Mouse (Mus musculus) limb, embryonic 14.5 days (tissue): Measurements from ENCODE around the gene Slc31a1. TPM values are rescaled to one million over a fixed set of nuclear protein-coding genes. Genes with fewer than 3 reads are reported as not detected.

ENCODE experiments used
- ATAC-seq: fragments of 200-750 bp; cut with Nextera tagmentation; 2 replicates; pipeline ENCODE4 v1.8.0; 2017; ENCODE audit warnings: low read depth, moderate number of reproducible peaks, moderate TSS enrichment; ENCODE audit not compliant: low FRiP score
- DNase-seq: peaks from one replicate; pipeline ENCODE4 v3.0.0-alpha.2; 2015; ENCODE audit warnings: low spot score
- H3K27ac ChIP-seq: fragments of 300-500 bp; sonication (generic); replicated peaks from 2 replicates; pipeline ENCODE4 v1.5.1; 2014; ENCODE audit warnings: low read depth, mild to moderate bottlenecking, low read length, moderate library complexity, mixed read lengths
- H3K27me3 ChIP-seq: fragments of 300-500 bp; sonication (generic); 2 replicates; pipeline ENCODE4 v1.6.1; 2014; ENCODE audit warnings: low read length, mixed read lengths; ENCODE audit not compliant: control insufficient read depth, insufficient read depth
- H3K36me3 ChIP-seq: fragments of 300-500 bp; sonication (generic); 2 replicates; pipeline ENCODE4 v1.6.1; 2014; ENCODE audit warnings: mild to moderate bottlenecking, low read length, moderate library complexity, mixed read lengths; ENCODE audit not compliant: control insufficient read depth, insufficient read depth
- H3K4me1 ChIP-seq: fragments of 300-500 bp; sonication (generic); 2 replicates; pipeline ENCODE4 v1.6.1; 2014; ENCODE audit warnings: antibody characterized with exemption, low read length, mixed read lengths; ENCODE audit not compliant: control insufficient read depth, insufficient read depth
- H3K4me2 ChIP-seq: fragments of 300-500 bp; sonication (generic); replicated peaks from 2 replicates; pipeline ENCODE4 v1.6.1; 2014; ENCODE audit warnings: low read depth, mild to moderate bottlenecking, low read length, moderate library complexity; ENCODE audit not compliant: severe bottlenecking
- H3K4me3 ChIP-seq: fragments of 300-500 bp; sonication (generic); replicated peaks from 2 replicates; pipeline ENCODE4 v1.5.1; 2014; ENCODE audit warnings: low read length
- H3K9ac ChIP-seq: fragments of 300-500 bp; sonication (generic); 2 replicates; pipeline ENCODE4 v1.6.1; 2014; ENCODE audit warnings: mild to moderate bottlenecking, low read depth, low read length, moderate library complexity; ENCODE audit not compliant: severe bottlenecking
- H3K9me3 ChIP-seq: fragments of 300-500 bp; sonication (generic); 2 replicates; pipeline ENCODE4 v1.6.1; 2016; ENCODE audit warnings: low read length; ENCODE audit not compliant: control insufficient read depth
- POLR2A ChIP-seq: fragments of 200-500 bp; IDR thresholded peaks from 2 replicates; pipeline ENCODE4 v1.8.0; 2012; ENCODE audit warnings: inconsistent platforms, mild to moderate bottlenecking, moderate library complexity, borderline replicate concordance; ENCODE audit not compliant: insufficient read depth, insufficient read length; ENCODE audit errors: extremely low read depth
- WGBS: fragments of 180-500 bp; shearing (Covaris S2); extraction: QIAGEN DNeasy Blood & Tissue Kit; methylation state at CpG from one replicate; pipeline ENCODE4 v1.1.7; 2014; 5-methylcytosine and 5-hydroxymethylcytosine counted together
- polyA plus RNA-seq, 2 experiments: library from polyadenylated mRNA; depleted of rRNA in 1 of 2; stranded (reverse) in 1 of 2; unstranded in 1 of 2; fragments of >200 nt; fragmentation: Nextera tagmentation in 1 of 2; extraction: Ambion mirVana in 1 of 2; gene quantifications; 2 replicates each; pipeline versions ENCODE4 v1.2.1 to v1.2.3; 2012 to 2014

Slc31a1 gene
- polyA plus RNA-seq, 2 experiments: 33.3 to 45.0 TPM

DNA sequence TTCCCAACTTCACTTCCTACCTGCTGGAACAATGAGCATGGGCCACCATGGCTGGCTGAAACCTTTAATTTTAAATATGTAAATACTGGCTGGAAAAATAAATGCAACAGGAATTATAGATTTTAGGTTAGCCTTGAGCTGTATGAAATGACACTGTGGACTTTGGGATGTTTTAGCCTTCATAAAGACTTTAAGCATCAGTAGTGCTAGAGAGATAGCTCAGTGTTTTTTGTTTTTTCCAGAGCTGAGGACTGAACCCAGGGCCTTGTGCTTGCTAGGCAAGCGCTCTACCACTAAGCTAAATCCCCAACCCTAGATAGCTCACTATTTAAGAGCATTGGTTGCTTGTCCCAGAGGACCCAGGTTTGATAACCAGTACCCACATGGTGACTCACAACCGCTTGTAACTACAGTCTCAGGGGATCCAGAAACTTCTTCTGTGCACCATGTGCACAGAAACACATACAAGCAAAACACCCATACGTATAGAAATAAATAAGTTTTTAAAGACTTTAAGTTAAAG, 76.8 kb downstream of the Slc31a1 start:
- Histone ChIP-seq H3K9me3 (no peaks in the 10 kb centered on the region), H3K4me1 (no peaks in the 10 kb centered on the region), H3K27ac (no peak overlapping the region), H3K4me2 (no peak overlapping the region), H3K4me3 (no peak overlapping the region), H3K36me3 (no peaks in the 10 kb centered on the region), H3K9ac (no peak overlapping the region), H3K27me3 (no peaks in the 10 kb centered on the region)
- no peak for ATAC-seq
- no peak for TF ChIP-seq POLR2A
- no peak for DNase-seq
- 89% methylated on average over 3 of the region's 3 CpGs for WGBS

DNA sequence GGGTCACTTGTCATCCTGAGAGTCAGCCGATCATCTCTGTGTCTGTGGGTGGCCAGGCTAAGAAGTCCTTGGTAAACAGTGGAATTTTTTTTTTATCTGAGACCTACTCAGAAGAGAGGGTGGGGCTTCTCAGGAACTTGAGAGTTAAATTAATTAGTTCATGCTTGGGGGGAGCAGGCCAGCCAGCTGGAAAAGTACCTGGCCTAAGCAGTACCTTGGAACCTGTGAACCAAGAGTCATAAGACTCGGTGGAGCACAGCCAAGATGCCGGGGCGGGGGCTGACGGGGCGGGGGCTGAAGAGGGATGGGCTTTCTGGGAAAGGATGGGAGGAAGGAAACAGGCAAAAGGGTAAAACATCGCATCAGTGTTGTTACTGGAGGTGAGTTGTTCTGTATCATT, 77.3 kb downstream of the Slc31a1 start:
- Histone ChIP-seq H3K4me2 (no peak overlapping the region), H3K27me3 (no peaks in the 10 kb centered on the region), H3K9ac (no peak overlapping the region), H3K9me3 (no peaks in the 10 kb centered on the region), H3K36me3 (no peaks in the 10 kb centered on the region), H3K27ac (no peak overlapping the region), H3K4me1 (no peaks in the 10 kb centered on the region), H3K4me3 (no peak overlapping the region)
- no peak for ATAC-seq
- no peak for DNase-seq
- WGBS: 78% methylated on average over 7 of the region's 7 CpGs
- TF ChIP-seq POLR2A: no peak

DNA sequence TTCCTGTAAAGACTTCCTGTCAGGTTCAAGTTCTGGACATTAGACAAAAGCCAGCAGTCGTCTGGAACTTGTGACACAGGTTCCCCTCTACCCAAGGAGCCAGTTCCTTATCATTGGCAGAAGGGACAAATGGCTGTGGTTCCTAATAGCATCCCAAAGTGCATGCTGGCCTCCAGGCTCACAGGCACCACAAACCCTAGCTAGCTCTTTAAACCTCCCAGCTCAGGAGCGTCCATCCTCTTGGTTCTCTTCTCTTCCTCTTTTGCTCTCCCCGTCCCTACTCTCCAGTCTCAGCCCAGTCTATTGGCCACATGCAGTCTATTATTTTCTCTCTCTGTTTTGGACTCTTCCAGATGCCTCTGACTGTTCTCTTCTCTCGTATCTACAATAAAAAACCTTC, 79.3 kb downstream of the Slc31a1 start:
- Histone ChIP-seq H3K27me3 (no peaks in the 10 kb centered on the region), H3K4me1 (no peaks in the 10 kb centered on the region), H3K27ac (no peak overlapping the region), H3K9ac (no peak overlapping the region), H3K36me3 (no peaks in the 10 kb centered on the region), H3K9me3 (no peaks in the 10 kb centered on the region), H3K4me2 (no peak overlapping the region), H3K4me3 (no peak overlapping the region)
- TF ChIP-seq POLR2A: no peak
- 55% methylated on average over 4 of the region's 4 CpGs for WGBS
- no peak for ATAC-seq
- DNase-seq: no peak

DNA sequence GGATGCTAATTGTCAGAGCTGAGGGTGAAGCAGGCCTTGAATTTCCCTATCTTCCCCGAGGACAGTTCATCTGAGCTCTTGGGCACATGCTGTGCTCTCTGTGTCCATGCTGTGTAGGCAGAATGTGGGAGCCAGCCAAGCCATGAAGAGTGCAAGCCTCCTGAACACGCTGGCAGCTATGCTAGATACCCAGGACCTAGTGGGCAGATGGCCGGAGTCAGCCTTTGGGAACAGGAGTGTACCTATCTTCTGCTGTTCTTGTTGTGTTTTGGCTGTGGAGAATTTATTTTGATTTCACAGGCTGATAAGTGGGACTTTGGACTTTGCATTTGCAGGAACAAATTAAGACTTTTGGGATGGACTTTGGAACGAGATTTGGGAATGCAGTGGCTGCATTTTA, 80.0 kb downstream of the Slc31a1 start:
- no peak for ATAC-seq
- H3K4me1 ChIP-seq: no peaks in the 10 kb centered on the region
- no peaks in the 10 kb centered on the region for H3K36me3 ChIP-seq
- DNase-seq: no peak
- no peak overlapping the region for H3K4me2 ChIP-seq
- H3K27ac ChIP-seq: no peak overlapping the region
- no peaks in the 10 kb centered on the region for H3K27me3 ChIP-seq
- TF ChIP-seq POLR2A: no peak
- H3K9ac ChIP-seq: no peak overlapping the region
- H3K9me3 ChIP-seq: no peaks in the 10 kb centered on the region
- WGBS: 78% methylated on average over 4 of the region's 4 CpGs
- no peak overlapping the region for H3K4me3 ChIP-seq

DNA sequence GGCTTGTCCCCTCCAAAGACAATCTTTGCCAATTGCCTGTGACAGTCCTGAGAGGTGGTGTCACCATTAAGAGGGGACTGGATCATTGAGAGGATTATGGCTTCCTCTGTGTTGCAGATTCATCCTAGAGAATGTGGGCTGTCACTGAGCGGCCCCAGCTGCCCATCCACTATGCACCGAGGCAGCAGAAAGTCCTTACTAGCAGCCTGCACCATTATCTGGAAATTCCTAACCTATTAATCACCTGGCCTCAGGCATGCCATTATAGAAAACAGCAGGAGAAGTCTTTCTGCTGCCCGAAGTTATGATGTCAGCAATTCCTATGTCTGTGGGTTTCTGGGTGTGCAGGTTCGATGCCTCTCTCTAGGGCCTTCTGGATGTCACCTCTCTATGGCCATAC, 80.5 kb downstream of the Slc31a1 start:
- ATAC-seq: no peak
- WGBS: 64% methylated on average over 4 of the region's 4 CpGs
- Histone ChIP-seq H3K9ac (no peak overlapping the region), H3K36me3 (no peaks in the 10 kb centered on the region), H3K27ac (no peak overlapping the region), H3K4me1 (no peaks in the 10 kb centered on the region), H3K4me2 (no peak overlapping the region), H3K27me3 (no peaks in the 10 kb centered on the region), H3K9me3 (no peaks in the 10 kb centered on the region), H3K4me3 (no peak overlapping the region)
- no peak for TF ChIP-seq POLR2A
- no peak for DNase-seq

Other genes with a start within 250 kb of the Slc31a1 start
- gene Mup21, start 209.9 kb upstream of the Slc31a1 start, polyA plus RNA-seq (2012; rRNA removed): not detected in 2 replicates
- not detected in 2 replicates for gene Mup21, start 209.9 kb upstream of the Slc31a1 start, polyA plus RNA-seq (2014; fragmentation: Nextera tagmentation; extraction: Ambion mirVana)
- 6.2 and 7.2 TPM in 2 replicates for gene Zfp37, start 129.7 kb upstream of the Slc31a1 start, polyA plus RNA-seq (2012; rRNA removed)
- gene Zfp37, start 129.7 kb upstream of the Slc31a1 start, polyA plus RNA-seq (2014; fragmentation: Nextera tagmentation; extraction: Ambion mirVana): 9.5 and 12.0 TPM in 2 replicates
- gene Slc31a2, start 98.2 kb upstream of the Slc31a1 start, polyA plus RNA-seq (2012; rRNA removed): 14.4 and 15.8 TPM in 2 replicates
- 15.2 and 15.6 TPM in 2 replicates for gene Slc31a2, start 98.2 kb upstream of the Slc31a1 start, polyA plus RNA-seq (2014; fragmentation: Nextera tagmentation; extraction: Ambion mirVana)
- 24.1 and 25.7 TPM in 2 replicates for gene Fkbp15, start 179 bp upstream of the Slc31a1 start, polyA plus RNA-seq (2012; rRNA removed)
- 29.3 and 29.6 TPM in 2 replicates for gene Fkbp15, start 179 bp upstream of the Slc31a1 start, polyA plus RNA-seq (2014; fragmentation: Nextera tagmentation; extraction: Ambion mirVana)
- gene Cdc26, start 47.9 kb downstream of the Slc31a1 start, polyA plus RNA-seq (2012; rRNA removed): 114 and 146 TPM in 2 replicates
- gene Cdc26, start 47.9 kb downstream of the Slc31a1 start, polyA plus RNA-seq (2014; fragmentation: Nextera tagmentation; extraction: Ambion mirVana): 184 and 190 TPM in 2 replicates
- gene Prpf4, start 48.1 kb downstream of the Slc31a1 start, polyA plus RNA-seq (2012; rRNA removed): 27.4 and 28.9 TPM in 2 replicates
- 20.8 and 22.4 TPM in 2 replicates for gene Prpf4, start 48.1 kb downstream of the Slc31a1 start, polyA plus RNA-seq (2014; fragmentation: Nextera tagmentation; extraction: Ambion mirVana)
- 0.14 and 0.46 TPM in 2 replicates for gene Rnf183, start 74.5 kb downstream of the Slc31a1 start, polyA plus RNA-seq (2012; rRNA removed)
- not detected in 2 replicates for gene Rnf183, start 74.5 kb downstream of the Slc31a1 start, polyA plus RNA-seq (2014; fragmentation: Nextera tagmentation; extraction: Ambion mirVana)
- 3.9 and 4.1 TPM in 2 replicates for gene Wdr31, start 110.2 kb downstream of the Slc31a1 start, polyA plus RNA-seq (2012; rRNA removed)
- gene Wdr31, start 110.2 kb downstream of the Slc31a1 start, polyA plus RNA-seq (2014; fragmentation: Nextera tagmentation; extraction: Ambion mirVana): 4.6 TPM in 2 replicates
- 7.2 and 7.4 TPM in 2 replicates for gene Bspry, start 119.3 kb downstream of the Slc31a1 start, polyA plus RNA-seq (2012; rRNA removed)
- gene Bspry, start 119.3 kb downstream of the Slc31a1 start, polyA plus RNA-seq (2014; fragmentation: Nextera tagmentation; extraction: Ambion mirVana): 11.7 and 13.3 TPM in 2 replicates
- gene Hdhd3, start 142.7 kb downstream of the Slc31a1 start, polyA plus RNA-seq (2012; rRNA removed): 7.6 and 9.0 TPM in 2 replicates
- 12.6 and 15.0 TPM in 2 replicates for gene Hdhd3, start 142.7 kb downstream of the Slc31a1 start, polyA plus RNA-seq (2014; fragmentation: Nextera tagmentation; extraction: Ambion mirVana)
- gene Alad, start 159.2 kb downstream of the Slc31a1 start, polyA plus RNA-seq (2012; rRNA removed): 57.3 and 66.7 TPM in 2 replicates
- 90.2 and 97.8 TPM in 2 replicates for gene Alad, start 159.2 kb downstream of the Slc31a1 start, polyA plus RNA-seq (2014; fragmentation: Nextera tagmentation; extraction: Ambion mirVana)
- gene Pole3, start 164.3 kb downstream of the Slc31a1 start, polyA plus RNA-seq (2012; rRNA removed): 39.8 and 51.4 TPM in 2 replicates
- gene Pole3, start 164.3 kb downstream of the Slc31a1 start, polyA plus RNA-seq (2014; fragmentation: Nextera tagmentation; extraction: Ambion mirVana): 77.9 and 80.2 TPM in 2 replicates
- 0.35 and 0.51 TPM in 2 replicates for gene 4933430I17Rik, start 164.6 kb downstream of the Slc31a1 start, polyA plus RNA-seq (2012; rRNA removed)
- gene 4933430I17Rik, start 164.6 kb downstream of the Slc31a1 start, polyA plus RNA-seq (2014; fragmentation: Nextera tagmentation; extraction: Ambion mirVana): 0.14 and 0.54 TPM in 2 replicates
- gene Rgs3, start 199.1 kb downstream of the Slc31a1 start, polyA plus RNA-seq (2012; rRNA removed): 67.6 and 68.2 TPM in 2 replicates
- gene Rgs3, start 199.1 kb downstream of the Slc31a1 start, polyA plus RNA-seq (2014; fragmentation: Nextera tagmentation; extraction: Ambion mirVana): 37.6 and 40.2 TPM in 2 replicates